Mouse (Mus musculus) thymus, postnatal 4 days (tissue): ENCODE results near the gene Sp4.
A peak's percentile ranks its signal among the peaks of the same experiment; 100 is the strongest.

ENCODE experiments used
- DNase-seq: peaks from one replicate; pipeline ENCODE4 v3.0.0; 2021

Gene Sp4

DNA sequence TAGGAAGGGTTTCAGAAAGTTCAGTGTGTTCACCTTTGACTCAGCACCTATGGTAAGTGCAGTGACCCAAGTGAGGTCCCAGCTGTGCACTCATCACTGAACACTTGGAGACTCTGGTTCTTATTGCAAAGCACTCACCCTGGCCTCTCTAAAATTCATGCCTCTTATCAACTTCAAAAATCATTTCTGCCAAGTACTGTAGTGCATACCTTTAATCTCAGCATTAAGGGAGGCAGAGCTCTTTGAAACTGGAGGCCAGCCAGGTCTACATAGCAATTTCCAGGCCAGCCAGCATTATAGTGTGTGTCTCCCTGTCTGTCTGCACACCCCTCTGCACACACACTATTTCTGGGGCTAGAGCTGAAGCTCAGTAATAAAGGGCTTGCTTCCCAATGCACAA, 36.3 kb downstream of the Sp4 start:
- no peak for DNase-seq

DNA sequence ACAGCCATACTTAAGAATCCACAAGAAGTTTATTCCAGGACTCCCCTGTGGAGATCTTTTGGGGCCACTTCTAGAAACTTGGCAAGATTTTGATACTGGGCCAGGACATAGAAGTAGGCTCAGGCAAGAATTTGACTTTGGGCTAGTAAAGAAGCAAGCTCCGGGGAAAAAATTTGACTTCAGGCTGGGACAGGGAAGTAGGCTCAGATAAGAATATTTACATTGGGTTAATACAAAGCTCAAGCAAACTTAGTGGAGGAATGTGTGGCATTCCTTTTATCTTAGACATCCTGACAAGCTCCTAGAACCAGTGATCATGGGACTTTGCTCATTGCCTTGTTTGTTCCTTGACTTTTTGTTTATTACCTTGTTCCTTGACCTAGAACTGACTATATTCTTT, 37.4 kb downstream of the Sp4 start:
- DNase-seq: no peak

DNA sequence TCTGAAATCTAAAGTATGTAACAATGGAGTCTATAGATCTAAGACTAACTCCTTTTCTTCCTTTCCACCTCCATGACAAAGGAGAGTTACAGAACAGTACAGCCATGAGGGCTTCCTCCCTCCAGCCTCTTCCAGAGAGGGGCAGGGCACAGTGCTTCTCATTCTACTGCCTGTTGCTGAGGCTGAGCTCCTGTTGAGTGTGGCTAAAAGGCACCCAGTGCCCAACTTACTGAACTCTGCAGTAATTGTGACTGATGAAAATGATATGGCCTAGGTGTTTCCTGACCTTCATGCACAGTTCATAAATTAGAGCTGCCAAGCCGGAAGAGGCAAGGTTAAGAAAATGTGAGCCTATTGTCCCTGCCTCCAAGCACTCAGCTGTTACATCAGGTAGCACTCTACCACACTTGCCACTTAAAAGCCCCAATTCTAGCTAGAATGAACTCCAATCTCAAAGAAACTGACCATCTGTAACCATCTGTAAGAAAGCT, 45.9 kb downstream of the Sp4 start:
- DNase-seq: no peak

DNA sequence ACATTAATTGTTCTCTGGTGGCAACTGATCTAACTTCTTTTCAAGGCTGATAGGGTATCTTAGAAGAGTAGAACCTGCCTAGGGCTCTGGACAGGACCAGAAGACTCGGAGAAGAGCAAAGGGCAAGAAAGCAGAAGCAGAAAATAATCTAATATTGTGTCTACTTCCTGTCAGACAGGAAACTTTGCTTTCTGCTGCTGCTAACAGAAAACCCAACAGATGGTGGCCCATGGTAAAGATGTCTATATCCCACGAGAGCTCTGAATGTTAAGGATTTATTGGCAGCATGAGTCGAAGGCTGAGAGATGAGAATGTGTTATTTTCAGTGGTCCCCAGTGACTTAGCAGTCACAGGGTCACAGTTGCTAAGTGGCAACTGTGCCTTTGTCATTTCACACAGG, 80.1 kb downstream of the Sp4 start:
- DNase-seq: no peak

DNA sequence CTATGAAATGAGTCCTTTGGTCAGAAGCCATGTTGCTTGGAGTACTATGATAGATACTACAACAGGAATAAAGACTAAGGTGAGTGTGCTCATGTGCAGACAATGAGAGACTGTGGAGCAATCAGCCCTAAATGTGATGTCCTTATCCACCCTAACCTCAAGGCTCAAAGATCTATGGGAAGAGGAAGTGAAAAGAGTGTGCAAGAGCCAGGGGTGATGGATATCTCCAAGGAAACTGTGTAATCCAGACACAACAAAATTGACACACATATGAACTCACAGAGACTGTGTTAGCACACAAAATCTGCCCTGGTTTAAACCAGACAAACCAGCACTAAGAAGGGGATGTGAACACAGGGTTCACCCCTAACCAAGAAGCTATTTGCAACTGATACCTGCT, 81.2 kb downstream of the Sp4 start:
- DNase-seq: no peak

DNA sequence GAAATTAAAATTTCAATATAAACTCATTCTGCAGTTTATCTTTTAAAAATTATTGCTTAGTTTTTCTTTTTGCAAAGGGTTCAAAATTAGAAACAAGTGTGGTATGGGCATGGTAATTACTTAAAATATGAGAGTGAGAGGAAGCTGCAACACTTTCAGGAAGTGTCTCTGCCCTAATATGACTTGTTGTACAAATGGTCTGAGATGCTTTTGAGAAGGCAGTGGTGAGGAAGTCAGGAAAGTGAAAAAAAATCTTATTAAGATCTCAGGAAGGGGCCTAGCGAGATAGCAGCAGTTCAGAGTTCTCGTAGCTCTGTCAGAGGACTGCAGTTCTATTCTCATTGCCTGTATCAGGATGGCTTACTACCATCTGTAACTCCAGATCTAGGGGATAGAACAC, 89.1 kb downstream of the Sp4 start:
- DNase-seq: no peak

DNA sequence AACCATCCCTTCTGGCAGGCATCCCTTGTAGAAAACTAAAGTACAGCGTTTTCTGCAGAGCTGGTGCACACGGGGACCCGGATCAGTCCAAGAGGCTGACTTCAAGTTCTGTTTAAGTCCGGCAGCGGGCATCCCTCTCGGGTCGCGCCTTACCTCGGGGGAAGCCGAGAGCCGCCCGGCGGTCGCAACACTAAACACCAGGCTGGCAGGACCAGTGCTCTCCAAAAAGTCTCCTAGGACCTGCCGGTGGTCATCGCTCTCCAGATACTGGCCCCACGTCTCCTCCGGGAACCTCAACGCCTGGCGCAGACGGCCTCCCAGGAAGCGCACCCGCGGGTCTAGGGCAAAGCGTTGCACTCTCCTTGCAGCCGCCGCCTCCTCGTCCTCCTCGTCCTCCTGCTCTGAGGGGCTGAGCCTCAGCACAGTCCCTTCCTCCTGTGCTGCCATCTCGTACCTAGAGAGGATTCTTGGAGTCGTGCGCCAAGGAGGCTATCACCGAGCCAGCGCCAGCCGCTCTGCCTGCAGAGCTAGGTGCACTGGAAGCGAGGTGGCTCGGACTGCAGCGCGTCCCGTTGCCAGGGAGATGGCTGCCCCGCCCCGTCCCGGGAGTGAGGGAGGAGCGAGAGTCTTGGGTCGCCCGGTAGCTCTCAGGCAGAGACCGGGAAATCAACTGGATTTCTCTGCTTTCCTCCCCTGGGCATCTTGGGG, 102.7 kb downstream of the Sp4 start, which contains the start of gene Dnah11:
TSS of gene Dnah11 (minus strand) at position 658 of the 708 bp plus-strand sequence.
- peak; percentile 75 for DNase-seq

DNA sequence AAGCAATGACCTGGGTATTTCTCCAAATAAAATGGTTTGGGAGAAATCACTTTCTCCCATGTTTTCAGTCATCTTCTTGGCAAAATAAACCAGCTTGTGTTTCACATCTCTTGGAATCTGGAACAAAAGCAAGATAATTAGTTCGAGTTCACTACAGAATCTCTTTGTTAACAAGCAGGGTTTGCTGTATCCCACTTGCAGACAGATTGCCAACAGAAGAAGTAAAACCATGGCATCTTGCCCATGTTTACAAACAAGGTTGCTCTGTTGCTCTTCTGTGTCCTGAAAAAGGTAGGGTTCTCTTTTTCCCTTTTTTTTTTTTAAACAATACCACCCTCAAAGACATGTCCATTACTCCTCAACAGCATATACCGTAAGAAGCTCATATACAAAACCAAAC, 104.7 kb downstream of the Sp4 start:
- no peak for DNase-seq

DNA sequence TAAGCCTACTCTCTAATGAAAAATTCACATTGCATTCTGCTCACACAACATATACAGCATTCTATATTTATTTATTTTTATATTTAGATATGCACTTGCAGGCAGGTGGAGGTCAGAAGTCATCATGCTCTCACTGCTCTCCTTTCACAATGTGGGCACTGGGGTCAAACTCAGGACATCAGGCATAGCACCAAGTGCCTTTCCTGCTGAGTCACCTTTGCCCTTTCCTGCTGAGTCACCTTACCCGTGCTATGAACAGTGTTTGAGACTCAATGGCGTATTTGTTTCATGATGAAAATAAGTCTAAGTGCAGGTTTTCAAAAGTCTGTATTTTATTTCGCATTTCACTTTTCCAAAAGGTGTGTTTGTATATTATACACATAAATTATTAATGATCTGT, 111.7 kb downstream of the Sp4 start:
- DNase-seq: no peak

DNA sequence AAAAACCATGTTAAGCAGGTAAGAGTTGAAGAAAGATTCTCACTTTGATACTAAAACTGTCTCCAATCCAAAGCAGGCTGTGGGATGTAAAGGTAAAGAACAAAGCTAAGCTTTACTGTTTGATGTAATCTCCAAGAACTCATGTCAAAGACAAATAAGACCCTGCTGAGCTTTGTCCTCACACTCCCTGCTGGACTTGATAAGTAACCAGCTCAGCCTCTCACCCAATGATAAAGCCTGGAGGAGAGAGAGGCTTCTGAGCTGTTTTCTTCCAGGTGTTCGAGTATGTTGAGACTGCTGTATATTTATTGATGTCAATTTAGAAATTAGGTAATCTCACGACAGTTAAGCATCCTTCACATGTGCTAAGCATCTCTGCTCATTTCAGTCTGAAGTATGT, 113.6 kb downstream of the Sp4 start:
- no peak for DNase-seq

DNA sequence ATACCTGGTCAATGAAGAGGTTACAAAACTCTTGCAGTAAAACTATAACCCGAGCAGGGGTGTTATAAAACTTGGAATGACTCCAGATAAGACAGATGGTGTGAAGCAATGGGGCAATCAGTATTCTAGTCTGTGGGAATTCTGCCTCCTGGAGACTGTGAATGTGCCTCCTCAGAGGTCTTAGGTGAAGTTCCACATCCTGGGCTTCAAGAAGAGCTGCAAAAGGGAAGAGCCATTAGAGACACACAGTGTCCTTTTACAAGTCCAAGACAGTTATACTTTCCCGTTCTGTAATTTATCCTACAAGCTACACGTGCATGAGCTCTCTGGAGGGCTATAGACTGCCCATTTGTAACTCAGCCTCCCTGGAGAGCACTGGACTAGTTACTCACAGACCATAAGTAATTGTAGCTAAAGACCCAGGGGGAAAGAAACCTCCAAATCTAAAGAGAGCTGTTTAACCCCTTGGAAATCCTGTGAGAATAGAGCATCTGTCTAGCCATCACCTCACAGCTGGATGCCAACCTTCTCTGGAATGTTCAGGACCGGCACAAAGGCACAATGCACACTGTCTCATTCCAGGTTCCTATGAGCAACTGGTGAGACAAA, 114.3 kb downstream of the Sp4 start:
- DNase-seq: no peak

DNA sequence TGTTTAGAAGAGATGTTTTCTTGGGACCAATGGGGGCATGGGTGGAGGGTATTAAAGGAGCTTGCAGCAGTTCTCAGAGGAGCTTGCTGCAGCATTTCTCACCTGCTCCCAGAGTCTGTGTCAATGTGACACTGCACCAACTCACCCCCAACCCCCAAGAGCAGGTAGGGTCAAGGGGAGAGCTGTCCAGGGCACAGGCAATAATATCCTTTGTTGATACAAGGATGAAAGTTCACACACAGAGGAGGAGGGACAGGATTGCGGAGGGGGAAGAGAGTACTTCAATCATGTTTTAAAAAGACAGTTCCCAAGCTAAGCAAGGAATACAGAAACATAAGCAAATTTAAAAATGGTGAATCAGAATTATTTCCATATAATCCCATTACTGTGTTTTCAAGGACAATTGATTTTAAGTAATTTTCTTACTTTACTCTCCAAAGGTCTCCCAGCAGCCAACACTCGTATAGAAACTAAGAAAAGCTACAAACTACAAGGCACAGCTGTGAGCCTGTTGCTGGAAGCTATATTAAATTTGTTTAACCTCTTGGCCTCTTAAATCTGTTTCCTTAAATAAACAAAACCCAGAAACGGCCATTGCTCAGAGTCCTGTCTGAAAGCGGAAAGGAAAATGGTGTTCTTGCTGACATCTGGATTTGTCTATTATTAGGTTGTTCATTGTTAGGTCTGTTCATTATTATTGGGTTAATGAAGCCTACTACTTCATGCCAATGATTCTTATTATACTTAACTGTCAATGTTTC, 114.9 kb downstream of the Sp4 start:
- no peak for DNase-seq
